Mouse (Mus musculus) G1E-ER4 (cell line): ENCODE results near the gene Slc38a6. TPM values are rescaled to one million over a fixed set of nuclear protein-coding genes. Genes with fewer than 3 reads are reported as not detected.

ENCODE experiments used
- GATA1 ChIP-seq: IDR thresholded peaks from one replicate; pipeline ENCODE4 v1.8.0; 2012; ENCODE audit warnings: low read length, inconsistent platforms
- polyA plus RNA-seq: library from polyadenylated mRNA; stranded (reverse); fragments of >175 nt; gene quantifications from 2 replicates; pipeline ENCODE4 v1.2.3, GENCODE M21; 2012

Slc38a6 gene
- polyA plus RNA-seq, 1 experiment, result 2.3 TPM

DNA sequence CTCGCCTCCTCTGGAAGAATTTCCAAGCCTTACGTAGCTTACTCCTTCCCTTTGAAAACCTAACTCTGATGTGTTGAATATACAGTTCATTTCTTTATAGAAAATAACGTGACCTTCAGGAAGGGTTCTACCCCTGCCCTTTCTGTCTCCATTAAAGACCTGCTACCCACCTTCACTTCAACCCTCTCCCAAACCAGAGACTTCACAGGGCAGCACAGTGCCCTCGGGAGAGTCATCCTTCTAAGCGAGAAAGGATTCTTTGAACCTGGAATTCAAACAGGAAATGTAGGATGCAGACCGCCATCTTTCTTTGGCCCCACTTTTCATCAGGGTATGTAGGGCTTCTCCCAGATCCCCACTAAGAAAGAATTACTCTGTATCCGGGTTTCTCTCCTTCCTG lies 80.0 kb downstream of the Slc38a6 start:
- TF ChIP-seq GATA1, result no peak

- TF ChIP-seq GATA1, result no peak
Observed at GRCm38 (mm10) chr12:73367460-73368079, 81.0 kb downstream of the Slc38a6 start.

DNA sequence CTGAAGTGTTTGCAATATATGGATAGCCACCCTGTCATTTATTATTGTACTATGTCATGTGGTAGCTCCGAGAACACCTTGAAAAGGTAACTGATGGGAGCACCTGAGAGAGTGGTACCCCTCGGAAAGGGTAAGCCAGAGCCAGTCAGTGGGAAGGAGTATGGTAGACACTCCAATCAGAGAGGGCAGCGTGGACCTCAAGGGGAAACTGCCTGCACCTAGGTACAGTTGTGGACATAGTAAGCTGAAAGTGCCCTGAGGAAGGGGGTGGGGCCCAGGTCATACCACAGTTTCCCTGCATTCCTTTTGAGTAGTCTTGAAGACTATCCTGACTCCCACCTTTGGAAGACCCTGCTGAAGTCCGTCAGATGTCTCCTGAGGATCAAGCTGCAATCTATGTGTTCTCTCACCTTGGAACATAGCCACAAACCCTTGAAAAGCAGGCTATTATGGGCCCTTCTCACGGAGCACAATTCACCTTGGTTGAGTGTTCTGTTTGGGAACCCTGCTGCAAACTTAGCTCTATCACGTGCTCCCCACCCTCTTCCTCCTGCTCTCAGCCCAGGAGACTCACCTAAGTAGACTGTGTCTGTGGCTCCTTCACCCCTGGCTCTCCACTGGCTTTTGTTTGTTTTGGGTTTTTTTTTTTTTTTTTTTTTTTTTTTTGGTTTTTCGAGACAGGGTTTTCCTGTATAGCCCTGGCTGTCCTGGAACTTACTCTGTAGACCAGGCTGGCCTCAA lies 82.5 kb downstream of the Slc38a6 start:
- TF ChIP-seq GATA1, result no peak

DNA sequence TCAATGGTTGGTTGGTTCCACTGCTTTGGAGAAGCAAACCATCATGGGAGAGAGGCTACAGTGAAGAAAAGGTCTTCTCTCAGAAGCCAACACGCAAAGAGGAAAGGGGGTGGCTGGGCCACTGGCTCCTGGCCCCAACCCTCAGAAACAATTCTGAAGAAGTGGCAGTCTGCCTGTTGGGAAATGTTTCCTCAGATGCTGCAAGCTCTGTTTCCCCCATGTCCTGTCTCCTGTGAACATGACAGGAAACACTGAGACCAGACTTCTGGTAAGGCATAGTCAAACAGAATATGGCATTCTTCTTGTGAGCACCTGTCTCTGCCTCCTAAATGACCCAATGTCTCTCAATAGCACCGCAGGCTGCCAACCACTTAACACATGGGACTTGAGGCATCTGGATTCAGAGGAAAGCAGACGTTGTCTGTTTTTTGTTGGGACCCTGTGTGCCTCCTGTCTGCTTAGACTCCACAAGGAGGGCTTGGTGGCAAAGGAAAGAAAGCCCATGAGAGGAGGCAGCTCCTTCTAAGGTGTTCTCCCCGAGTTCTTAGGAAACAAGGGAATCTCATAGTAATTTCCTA lies 83.9 kb downstream of the Slc38a6 start:
- TF ChIP-seq GATA1, result no peak

DNA sequence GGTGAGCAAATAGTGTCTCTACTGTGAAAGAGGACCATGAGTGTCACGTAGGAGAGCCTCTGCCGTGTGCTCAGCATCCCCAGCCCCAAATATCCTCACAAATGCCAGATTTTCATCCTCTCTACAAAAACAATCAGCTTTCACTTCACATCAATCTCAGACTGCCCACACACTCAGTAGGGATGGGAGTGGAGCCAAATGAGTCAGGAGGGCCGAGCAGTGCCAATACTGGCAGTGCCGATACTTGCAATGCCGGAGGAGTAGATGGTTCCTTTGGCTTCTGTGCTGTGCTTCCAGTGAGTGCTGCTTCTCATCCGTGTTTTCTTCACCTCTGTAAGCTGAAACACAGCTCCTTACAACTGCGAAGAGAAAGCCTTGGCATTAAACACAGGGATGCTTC lies 84.6 kb downstream of the Slc38a6 start:
- no peak for TF ChIP-seq GATA1

DNA sequence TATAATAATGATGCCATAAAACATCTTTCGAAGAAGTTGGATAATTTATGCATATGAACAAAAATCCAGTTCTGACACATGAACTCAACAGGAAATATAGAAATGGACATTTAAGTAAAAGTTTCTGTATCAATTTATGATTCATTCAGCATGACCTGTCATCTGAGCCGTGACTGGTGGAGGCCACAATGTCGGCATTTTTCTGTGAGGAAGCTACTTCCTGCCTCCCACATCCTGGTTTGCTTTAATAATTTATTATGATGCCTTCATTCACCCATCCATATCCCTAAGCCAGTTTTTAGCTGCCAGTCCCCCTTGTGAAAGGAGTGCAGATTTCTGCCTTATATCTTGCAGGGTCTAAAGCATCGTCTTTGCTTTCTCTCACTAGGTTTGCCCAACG lies 91.4 kb downstream of the Slc38a6 start:
- no peak for TF ChIP-seq GATA1

GRCm38 (mm10) chr12:73378724-73379355 lies 92.3 kb downstream of the Slc38a6 start:
- no peak for TF ChIP-seq GATA1

DNA sequence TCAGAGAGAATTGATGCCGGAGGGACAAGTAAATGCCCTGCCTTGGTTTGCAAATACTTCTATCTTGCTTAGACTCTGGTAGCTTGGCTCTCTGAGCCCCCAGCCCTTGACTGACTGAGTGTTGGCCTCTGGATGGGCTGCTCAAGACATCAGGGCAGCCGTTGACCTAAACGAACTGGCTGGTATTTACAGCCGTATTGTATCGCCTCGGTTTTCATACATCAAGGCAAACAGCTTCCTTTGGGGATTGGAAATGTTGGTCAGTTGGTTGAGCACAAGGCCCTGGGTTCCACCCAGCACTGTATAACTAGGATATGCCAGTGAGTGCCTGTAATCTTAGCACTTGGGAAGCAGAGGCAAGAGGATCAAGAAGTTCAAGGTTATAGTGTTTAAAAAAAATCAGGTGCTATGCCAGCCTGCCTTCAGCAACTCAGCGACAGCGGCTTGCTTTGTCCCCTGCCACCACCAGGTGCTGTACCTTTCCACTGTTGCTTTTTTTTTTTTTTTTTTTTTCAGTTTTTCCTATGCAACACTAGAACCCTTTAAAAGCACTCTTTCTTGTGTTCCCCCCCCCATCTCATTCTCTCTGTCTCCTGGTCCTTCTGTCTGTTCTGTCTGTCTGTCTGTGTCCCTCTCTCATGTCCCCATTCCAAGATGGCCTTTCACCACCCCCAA lies 94.2 kb downstream of the Slc38a6 start:
- TF ChIP-seq GATA1, result no peak

GRCm38 (mm10) chr12:73381452-73381851 lies 94.9 kb downstream of the Slc38a6 start:
- TF ChIP-seq GATA1, result no peak

GRCm38 (mm10) chr12:73382290-73383178 lies 96.0 kb downstream of the Slc38a6 start:
- TF ChIP-seq GATA1, result no peak

- no peak for TF ChIP-seq GATA1
Observed at GRCm38 (mm10) chr12:73383179-73383510, 96.6 kb downstream of the Slc38a6 start.

GRCm38 (mm10) chr12:73383861-73384260 lies 97.3 kb downstream of the Slc38a6 start:
- TF ChIP-seq GATA1, result no peak

DNA sequence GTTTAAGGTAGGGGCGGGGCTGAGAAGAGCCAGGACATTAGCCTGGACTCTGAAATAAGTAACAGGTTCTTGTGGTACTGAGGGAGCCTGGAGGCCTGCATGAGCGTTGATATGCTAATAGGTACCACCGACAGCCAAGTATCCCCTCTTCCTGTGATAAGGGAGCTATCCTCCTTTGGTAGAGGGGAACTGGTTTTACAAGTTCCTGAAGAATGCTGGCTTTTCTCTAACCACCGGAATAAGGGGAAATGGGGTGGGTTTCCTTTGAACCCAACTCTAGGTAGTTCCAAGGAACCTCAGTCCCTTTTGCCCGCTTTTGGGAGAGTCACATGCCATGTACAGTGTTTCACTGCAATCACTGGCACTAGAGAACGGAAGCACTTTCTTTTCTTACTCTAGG lies 98.2 kb downstream of the Slc38a6 start:
- no peak for TF ChIP-seq GATA1

- no peak for TF ChIP-seq GATA1
Observed at GRCm38 (mm10) chr12:73392507-73392906, 105.9 kb downstream of the Slc38a6 start.

DNA sequence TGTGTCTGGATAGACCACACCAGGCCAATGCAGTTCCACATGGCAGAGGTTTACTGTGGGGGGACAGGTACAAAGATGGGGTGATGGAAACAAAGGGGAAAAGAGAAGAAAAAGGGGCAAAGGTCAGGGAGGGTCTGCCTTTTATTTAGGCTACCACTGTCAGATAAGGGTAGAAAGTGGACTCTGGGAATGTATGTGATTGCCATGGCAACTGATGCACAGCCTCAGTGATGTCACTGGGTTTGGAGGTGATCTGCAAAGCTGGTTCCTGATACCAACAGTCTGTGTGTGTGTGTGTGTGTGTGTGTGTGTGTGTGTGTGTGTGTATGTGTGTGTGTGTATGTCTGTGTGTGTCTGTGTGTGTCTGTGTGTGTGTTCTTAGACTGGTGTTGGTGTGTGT lies 106.4 kb downstream of the Slc38a6 start:
- no peak for TF ChIP-seq GATA1
